Mouse (Mus musculus): ENCODE measurements around the gene Scmh1. TPM values are rescaled to one million over a fixed set of nuclear protein-coding genes. Genes with fewer than 3 reads are reported as not detected.

The Scmh1 gene
- 35.7 and 54.7 TPM in 2 replicates for polyA plus RNA-seq (2021; fragmentation: Nextera tagmentation)
- long read RNA-seq, experiment 1, transcript Scmh1-214 (2 exons, 1,776 nt) = major isoform, 11 of 121 reads
- long read RNA-seq, experiment 1, partial matches to known transcripts = 20 of 121 reads
- long read RNA-seq, experiment 1, other reads (novel, unspliced or antisense) = 82 of 121 reads
- long read RNA-seq, experiment 2, partial matches to known transcripts = 9 of 16 reads
- long read RNA-seq, experiment 2, other reads (novel, unspliced or antisense) = 7 of 16 reads

GRCm38 (mm10) chr4:120405144-120405805 lies at the start of gene Scmh1:
Scmh1 (plus strand) TSS chr4:120405281.

GRCm38 (mm10) chr4:120531986-120532385 lies 126.9 kb downstream of the Scmh1 start, which contains the start of gene Slfnl1:
Slfnl1 (plus strand) TSS chr4:120532231.

DNA sequence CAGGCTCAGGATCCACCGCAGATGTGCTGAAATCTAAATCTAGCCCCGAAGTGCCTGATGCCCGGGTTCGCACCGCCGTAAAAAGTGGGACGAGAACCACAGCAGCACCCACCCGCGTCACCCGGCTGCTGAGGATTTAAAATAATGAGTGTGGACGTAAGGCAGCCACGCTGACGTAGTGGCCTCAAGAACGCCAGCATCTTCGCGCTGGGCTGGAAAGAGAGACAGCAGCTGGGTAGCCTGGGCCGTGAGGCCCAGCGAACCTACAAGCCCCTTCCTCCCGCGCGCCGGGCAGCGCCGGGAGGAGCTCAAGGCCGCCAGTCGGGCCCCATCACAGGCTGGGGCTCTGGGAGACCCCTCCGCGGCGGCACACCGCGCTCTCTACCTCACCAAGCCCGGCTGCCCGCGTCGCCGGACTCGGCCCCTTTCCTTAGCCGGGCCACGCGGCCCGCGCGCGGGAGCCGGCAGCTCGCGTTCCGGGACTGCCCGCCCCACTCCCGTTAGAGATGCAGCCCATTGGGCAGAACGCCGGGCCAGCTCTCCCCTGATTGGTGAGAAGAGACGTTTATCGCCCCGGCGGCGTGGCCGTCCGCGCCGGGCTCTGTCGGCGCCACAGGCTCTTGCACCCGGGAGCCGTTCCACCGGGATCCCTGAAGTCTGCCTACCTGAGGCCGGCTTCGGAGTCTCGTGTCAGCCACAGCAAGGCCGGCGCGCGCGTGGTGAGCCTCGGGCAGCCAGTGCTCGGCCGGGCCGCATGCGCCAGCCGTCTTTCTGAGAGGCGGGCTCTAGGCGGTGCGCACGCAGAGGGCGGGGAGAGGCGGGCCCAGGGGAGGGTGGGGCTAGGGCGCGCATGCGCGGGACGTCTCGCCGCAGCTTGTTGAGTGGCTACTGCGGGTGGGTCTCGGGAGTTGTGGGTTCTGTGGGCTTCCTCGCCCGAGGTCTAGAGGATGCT lies 164.7 kb downstream of the Scmh1 start, which contains the start of gene Ctps:
Gene Ctps (minus strand): TSS at position 791 of the 952 bp plus-strand sequence.

Other genes starting within 250 kb of the Scmh1 start
- 0.13 TPM in 1 of 2 replicates, not detected in the other for gene Edn2, start 244.1 kb upstream of the Scmh1 start, polyA plus RNA-seq (2021; fragmentation: Nextera tagmentation)
- 0.63 and 1.9 TPM in 2 replicates for gene Foxo6, start 117.9 kb upstream of the Scmh1 start, polyA plus RNA-seq (2021; fragmentation: Nextera tagmentation)
- not detected in 2 replicates for gene Slfnl1, start 127.0 kb downstream of the Scmh1 start, polyA plus RNA-seq (2021; fragmentation: Nextera tagmentation)
- 23.1 and 31.3 TPM in 2 replicates for gene Ctps, start 165.0 kb downstream of the Scmh1 start, polyA plus RNA-seq (2021; fragmentation: Nextera tagmentation)
- not detected in 2 replicates for gene Gm8439, start 183.5 kb downstream of the Scmh1 start, polyA plus RNA-seq (2021; fragmentation: Nextera tagmentation)

All from left cerebral cortex, adult 6 months (tissue).